Mouse (Mus musculus): ENCODE measurements around the gene Pram1.
"Not testable (repeated sequence)": the region's sequence is repeated elsewhere in the genome, so short reads cannot be mapped to it uniquely, and the experiment has no call there.

Pram1 gene

GRCm38 (mm10) chr17:33637516-33638276 lies at the start of gene Pram1:
Pram1 (plus strand) TSS chr17:33638056.
- in situ Hi-C loops (cut with MboI, MseI), result no loop called here

GRCm38 (mm10) chr17:33597271-33597670 lies 40.6 kb upstream of the Pram1 start:
- in situ Hi-C loops (cut with MboI, MseI), result no loop called here

- in situ Hi-C loops (cut with MboI, MseI), result no loop called here
Observed at GRCm38 (mm10) chr17:33598506-33598905, 39.4 kb upstream of the Pram1 start.

- in situ Hi-C loops (cut with MboI, MseI), result no loop called here
Observed at GRCm38 (mm10) chr17:33599836-33600475, 37.9 kb upstream of the Pram1 start.

DNA sequence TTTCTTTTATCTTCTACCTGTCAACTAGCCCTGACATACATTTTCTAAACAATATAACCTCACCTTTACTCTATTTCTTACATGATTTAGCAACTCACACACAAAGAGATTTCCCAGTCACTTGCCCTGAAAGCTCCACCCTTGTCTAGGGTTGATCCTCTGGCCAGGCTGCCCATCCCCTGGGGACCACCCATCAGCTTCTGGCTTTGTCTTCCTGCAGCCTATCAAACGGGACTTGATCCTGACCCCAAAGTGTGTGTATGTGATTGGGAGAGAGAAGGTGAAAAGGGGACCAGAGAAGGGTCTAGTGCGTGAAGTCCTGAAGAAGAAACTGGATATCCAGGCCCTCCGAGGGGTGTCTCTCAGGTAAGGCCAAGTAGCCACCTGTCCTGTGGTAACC lies 37.0 kb upstream of the Pram1 start:
- in situ Hi-C loops (cut with MboI, MseI), result no loop called here

DNA sequence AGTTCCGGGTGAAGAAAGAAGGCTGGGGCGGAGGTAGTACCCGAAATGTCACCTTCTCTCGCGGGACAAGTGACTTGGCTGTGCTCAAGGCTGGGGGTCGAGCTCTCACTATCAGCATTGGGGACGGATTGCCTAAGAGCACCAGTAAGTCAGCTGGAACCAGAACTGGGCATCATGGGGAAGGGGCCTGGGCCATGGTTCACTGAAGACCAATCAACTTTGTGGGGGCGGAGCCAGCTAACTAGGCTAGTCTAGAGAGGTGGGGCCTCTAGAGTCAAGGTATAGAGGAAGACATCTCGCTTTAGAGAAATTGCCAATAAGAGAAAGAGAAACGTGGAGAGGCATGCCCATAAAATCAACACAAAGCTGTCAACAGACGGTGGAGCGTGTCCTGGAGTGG lies 35.9 kb upstream of the Pram1 start:
- in situ Hi-C loops (cut with MboI, MseI), result no loop called here

- in situ Hi-C loops (cut with MboI, MseI), result no loop called here
Observed at GRCm38 (mm10) chr17:33607273-33607672, 30.6 kb upstream of the Pram1 start.

- in situ Hi-C loops (cut with MboI, MseI), result no loop called here
Observed at GRCm38 (mm10) chr17:33610548-33610947, 27.3 kb upstream of the Pram1 start.

- in situ Hi-C loops (cut with MboI, MseI), result not testable (repeated sequence)
Observed at GRCm38 (mm10) chr17:33613726-33614125, 24.1 kb upstream of the Pram1 start.

DNA sequence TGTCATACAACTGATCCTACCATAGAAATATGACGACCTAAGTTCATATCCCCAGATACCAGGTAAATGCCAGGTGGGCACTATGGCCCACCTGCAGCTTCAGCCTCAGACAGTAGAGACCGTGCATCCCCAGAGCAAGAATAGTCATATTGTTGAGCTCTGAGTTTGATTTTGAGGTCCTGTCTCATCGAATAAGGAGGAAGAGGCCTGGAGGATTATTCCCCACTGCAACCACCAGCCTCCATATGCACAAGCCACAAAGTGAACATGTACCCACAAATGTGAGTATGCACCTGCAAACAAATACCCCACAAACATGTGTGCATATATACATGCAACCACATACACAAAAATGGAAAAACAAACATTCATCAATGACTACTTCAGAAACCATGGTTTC lies 10.6 kb upstream of the Pram1 start:
- in situ Hi-C loops (cut with MboI, MseI), result no loop called here

DNA sequence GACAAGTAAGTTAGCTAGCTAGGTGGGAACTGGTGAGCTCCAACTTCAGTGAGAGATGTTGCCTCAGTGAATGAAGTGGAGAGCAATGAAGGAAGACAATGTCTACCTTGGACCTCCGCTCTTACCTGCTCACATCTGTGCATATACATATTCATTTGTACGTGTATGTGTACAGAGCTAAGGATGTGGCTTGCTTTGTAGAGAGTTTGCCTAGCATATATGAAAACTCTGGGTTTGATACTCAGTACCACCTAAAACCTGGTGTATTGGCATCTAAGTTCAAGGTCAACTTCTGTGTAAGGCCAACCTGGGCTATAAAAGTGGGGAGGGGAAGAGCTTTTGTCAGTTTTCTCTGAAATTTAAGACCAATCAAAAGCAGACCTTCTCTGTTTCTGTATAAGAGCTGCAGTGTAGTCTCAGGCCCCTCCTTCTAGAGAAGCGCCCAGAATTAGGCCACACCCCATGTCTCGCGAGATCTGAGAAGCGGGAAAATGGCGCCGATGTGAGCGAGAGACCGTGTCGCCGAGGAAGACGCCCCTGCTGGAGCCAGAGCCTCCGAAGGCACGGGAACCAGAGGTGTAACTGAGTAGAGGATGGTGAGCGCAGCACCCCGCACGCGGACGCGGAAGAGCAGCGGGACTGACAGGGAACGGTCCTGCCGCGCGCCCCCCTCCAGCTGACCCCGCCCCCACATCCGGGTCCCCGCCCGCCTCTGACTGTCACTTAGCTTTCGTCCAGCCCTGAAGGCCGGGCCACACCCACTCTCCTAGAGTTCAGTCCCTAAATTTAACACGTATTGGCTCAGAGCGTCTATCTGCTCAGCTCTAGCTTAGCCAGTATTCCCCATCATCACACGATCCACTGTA lies 9.0 kb upstream of the Pram1 start, which contains the start of gene Zfp414:
Gene Zfp414, plus strand, starts transcription at position 470 of the 866 bp plus-strand sequence.
- in situ Hi-C loops (cut with MboI, MseI), result no loop called here

DNA sequence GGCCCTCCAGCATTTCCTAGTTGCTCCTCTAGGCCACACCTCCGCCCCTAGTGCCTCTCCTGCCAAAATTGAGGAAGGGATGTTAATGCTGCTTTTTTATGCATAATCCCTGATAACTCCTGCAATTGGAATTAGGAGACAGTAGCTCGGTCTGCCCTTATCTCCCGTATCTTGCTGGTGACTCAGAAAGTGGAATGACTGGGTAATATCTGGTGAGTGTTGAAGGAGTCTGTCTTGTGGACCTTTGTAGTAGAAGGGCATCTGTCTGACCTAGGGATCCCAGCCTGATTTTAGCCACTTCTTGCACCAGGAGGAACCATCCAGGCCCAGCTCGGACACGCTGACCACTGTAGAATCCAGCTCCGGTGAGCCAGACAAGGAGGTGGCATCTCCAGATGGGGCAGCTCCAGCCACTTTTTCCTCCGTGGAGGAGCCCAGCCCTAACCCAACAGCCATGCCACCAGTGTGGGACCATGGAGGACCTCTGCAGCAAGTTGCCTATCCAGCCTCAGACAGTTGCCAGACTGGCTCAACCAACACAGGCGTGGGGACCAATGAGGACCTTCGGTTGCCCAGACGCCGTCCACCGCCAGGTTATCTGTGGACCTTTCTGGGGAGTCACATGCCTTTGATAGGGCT lies 8.2 kb upstream of the Pram1 start:
- in situ Hi-C loops (cut with MboI, MseI), result no loop called here

GRCm38 (mm10) chr17:33630171-33630895 lies 7.5 kb upstream of the Pram1 start:
- in situ Hi-C loops (cut with MboI, MseI), result no loop called here

- in situ Hi-C loops (cut with MboI, MseI), result no loop called here
Observed at GRCm38 (mm10) chr17:33631236-33631635, 6.6 kb upstream of the Pram1 start.

DNA sequence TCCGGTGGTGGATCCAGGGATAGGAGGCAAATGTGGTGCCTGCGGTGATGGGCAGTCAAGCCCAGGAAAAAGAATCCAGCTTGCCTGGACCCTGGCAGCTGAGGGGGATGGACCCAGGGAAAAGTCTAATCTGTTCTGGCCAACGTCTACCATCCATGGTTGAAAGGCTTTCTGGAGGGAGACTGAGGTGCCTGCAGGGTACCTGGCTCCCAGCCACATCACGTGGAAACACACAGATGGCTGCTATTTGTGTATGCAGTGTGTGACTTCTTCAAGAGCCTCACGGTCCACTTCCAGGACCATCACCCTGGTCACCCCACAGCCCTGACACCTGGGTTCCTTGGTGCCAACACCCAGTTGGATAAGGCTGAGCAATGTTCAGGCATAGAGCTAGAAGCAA lies 6.1 kb upstream of the Pram1 start:
- in situ Hi-C loops (cut with MboI, MseI), result no loop called here

DNA sequence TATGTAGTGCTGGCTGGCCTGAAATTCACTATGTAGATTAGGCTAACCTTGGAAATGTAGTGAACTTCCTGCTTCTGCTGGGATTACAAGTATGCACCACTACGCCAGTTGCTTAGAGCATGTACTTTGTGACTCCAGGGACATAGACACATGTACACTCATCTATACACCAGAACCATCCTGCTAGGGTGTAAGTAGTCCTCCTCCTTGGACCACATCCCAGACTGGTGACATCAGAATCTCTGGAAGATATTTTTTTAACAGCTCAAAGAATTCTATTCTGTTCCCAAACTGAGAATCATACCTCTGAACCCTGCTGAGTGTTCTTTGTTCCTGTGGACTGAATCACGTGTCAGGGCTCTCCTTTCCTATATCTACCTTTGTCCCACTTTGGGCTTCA lies 818 bp upstream of the Pram1 start:
- in situ Hi-C loops (cut with MboI, MseI), result no loop called here

DNA sequence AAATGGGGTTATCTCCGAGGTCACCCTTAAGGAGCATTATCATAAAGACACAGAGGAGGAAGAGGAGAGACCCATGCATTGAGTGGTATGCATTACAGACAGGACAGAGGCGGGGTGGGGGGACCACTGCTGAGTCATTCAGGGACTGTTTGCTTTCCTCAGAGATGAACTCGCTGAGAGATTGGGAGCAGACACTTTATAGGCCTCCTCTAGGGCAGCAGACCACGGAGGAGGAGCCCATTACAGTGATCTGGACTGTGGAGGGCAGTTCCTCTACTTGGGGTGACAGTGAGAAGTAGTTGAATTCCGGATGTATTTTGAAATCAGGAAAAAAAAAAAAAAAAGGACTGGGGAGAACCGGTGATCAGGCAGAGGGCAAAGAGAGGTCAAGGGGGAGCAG lies 1.9 kb downstream of the Pram1 start:
- in situ Hi-C loops (cut with MboI, MseI), result no loop called here

DNA sequence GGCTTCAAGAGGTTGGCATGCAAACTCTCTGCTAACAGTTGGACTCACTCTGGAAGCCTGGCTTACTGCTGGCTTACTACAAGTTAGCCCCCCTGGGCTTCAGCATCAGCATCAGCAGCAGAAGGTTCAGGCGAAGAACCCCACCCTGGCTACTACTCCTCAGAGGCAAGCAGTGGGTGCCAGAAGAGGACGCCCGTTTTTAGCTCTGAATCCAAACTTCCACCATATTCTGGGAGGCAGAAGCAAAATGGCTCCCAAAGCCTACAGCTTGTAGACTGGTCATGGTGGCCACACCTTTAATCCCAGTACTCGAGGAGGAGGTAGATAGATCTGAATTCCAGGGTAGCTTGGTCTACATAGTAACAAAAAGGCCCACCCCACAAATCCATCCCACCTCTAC lies 6.2 kb downstream of the Pram1 start:
- in situ Hi-C loops (cut with MboI, MseI), result no loop called here

GRCm38 (mm10) chr17:33645073-33645472 lies 7.2 kb downstream of the Pram1 start:
- in situ Hi-C loops (cut with MboI, MseI), result no loop called here

- in situ Hi-C loops (cut with MboI, MseI), result no loop called here
Observed at GRCm38 (mm10) chr17:33649781-33650475, 12.1 kb downstream of the Pram1 start.

- in situ Hi-C loops (cut with MboI, MseI), result no loop called here
Observed at GRCm38 (mm10) chr17:33666813-33667212, 29.0 kb downstream of the Pram1 start.

Data from T-helper 1 cell (primary cell).